Mouse (Mus musculus): Measurements from ENCODE around the gene Plxnb1.

GRCm38 (mm10) chr9:109111591-109111990 lies 16.4 kb downstream of the Plxnb1 start:
- no peak for TF ChIP-seq POLR2A (IDR thresholded peaks at IDR 0.05; ENCODE audit: low read depth, low read length)
- no peak for TF ChIP-seq CTCF (IDR thresholded peaks at IDR 0.05; ENCODE audit: borderline replicate concordance, insufficient read depth, low read length)
